23 mouse cellular contexts compared by ENCODE assay signal in the genomic region with DNA sequence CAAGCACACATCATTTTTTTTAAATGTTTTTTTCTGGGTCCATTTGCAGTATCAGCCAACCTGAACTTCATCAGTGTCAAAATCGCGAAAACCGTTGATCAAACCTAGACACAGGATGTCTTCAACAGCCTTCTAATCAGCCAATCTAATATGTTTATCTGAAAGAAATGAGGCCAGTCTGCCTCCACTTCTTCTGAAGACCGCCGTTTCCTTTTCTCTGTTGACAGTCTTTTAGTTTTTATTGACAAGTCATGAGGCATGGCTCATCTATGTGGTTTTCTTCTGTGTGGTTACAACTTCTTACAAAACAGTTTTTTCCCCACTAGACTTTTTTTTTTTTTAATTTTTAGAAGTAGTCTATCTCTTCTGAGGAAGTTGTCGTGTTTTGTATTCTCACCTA.
A peak's percentile ranks its signal among the peaks of the same experiment; 100 is the strongest.
DNase-seq lines count a peak whose midpoint lies in the region; ATAC-seq lines count a peak whose summit lies in the region.
"Had no signal": no experiment of that assay in that cellular context is flagged by ENCODE, and none has a peak within 500 bp of the region (broad histone marks: within the 10 kb centered on the region; RNA-seq: fewer than 3 reads in every experiment).

No protein-coding gene starts in this region.

- no peak for ATAC-seq in midbrain, embryonic 11.5 days (ENCODE audit: low FRiP score)
- no peak for ATAC-seq in midbrain, embryonic 15.5 days (replicated peaks)
- ATAC-seq in activated CD4-positive, CD25-positive, alpha-beta regulatory T cell, adult 4 months, result peak; percentile 83
- peak; percentile 59 for ATAC-seq in megakaryocyte progenitor cell, adult 5-6 weeks (replicated peaks; ENCODE audit: poor library complexity)
- ATAC-seq: forebrain, embryonic 16.5 days; midbrain, embryonic 16.5 days had no signal

- no peaks in the 10 kb centered on the region for H3K36me3 ChIP-seq in midbrain, embryonic 11.5 days (ENCODE audit: control insufficient read depth, insufficient read depth, low read length)
- no peaks in the 10 kb centered on the region for H3K36me3 ChIP-seq in midbrain, embryonic 15.5 days (replicated peaks)
- H3K36me3 ChIP-seq: embryonic facial prominence, embryonic 15.5 days; hindbrain, embryonic 12.5 days; liver, embryonic 13.5 days had no signal

- H3K27ac ChIP-seq in midbrain, embryonic 11.5 days (ENCODE audit: low read depth, low read length), result no peak overlapping the region
- H3K27ac ChIP-seq in midbrain, embryonic 15.5 days, result no peak overlapping the region
- H3K27ac ChIP-seq: embryonic facial prominence, embryonic 15.5 days; hindbrain, embryonic 12.5 days; liver, embryonic 13.5 days had no signal

- intact Hi-C loops in left cerebral cortex, postnatal 14 days (cut with DNase I), result no loop called here

- no peak overlapping the region for H3K4me3 ChIP-seq in midbrain, embryonic 11.5 days (ENCODE audit: low read depth, low read length)
- no peak overlapping the region for H3K4me3 ChIP-seq in midbrain, embryonic 15.5 days
- H3K4me3 ChIP-seq: embryonic facial prominence, embryonic 15.5 days; hindbrain, embryonic 12.5 days; liver, embryonic 13.5 days; megakaryocyte, embryonic 14.5 days had no signal

- DNase-seq in midbrain, embryonic 11.5 days (ENCODE audit: low spot score, missing footprints), result peak; percentile 17
- DNase-seq in right cerebral cortex, adult 2 months (ENCODE audit: low spot score in 2 of 2), result no peak
- DNase-seq in testis, postnatal 14 days (ENCODE audit: low spot score), result no peak
- no peak for DNase-seq in left cerebral cortex, postnatal 14 days (ENCODE audit: low spot score in 2 of 2)
- DNase-seq: adrenal gland, postnatal 36 days; cerebellum, postnatal 25 days; gastrocnemius, postnatal 10 days; heart, adult 18-20 months; kidney, adult 18-20 months; layer of hippocampus, adult 9-11 months; liver, embryonic 13.5 days; lung, adult 2 months; lung, postnatal 14 days; right cerebral cortex, postnatal 14 days; thymus, postnatal 25 days had no signal

- no peak overlapping the region for H3K9ac ChIP-seq in midbrain, embryonic 11.5 days (ENCODE audit: low read length)
- H3K9ac ChIP-seq in midbrain, embryonic 15.5 days, result no peak overlapping the region
- H3K9ac ChIP-seq: embryonic facial prominence, embryonic 15.5 days; hindbrain, embryonic 12.5 days; liver, embryonic 13.5 days had no signal

- no peaks in the 10 kb centered on the region for H3K27me3 ChIP-seq in midbrain, embryonic 11.5 days (ENCODE audit: control insufficient read depth, insufficient read depth, low read length)
- no peaks in the 10 kb centered on the region for H3K27me3 ChIP-seq in midbrain, embryonic 15.5 days (replicated peaks)
- H3K27me3 ChIP-seq: embryonic facial prominence, embryonic 15.5 days; hindbrain, embryonic 12.5 days; liver, embryonic 13.5 days had no signal

- H3K4me2 ChIP-seq in midbrain, embryonic 11.5 days, result no peak overlapping the region
- no peak overlapping the region for H3K4me2 ChIP-seq in midbrain, embryonic 15.5 days
- H3K4me2 ChIP-seq: embryonic facial prominence, embryonic 15.5 days; hindbrain, embryonic 12.5 days; liver, embryonic 13.5 days had no signal

- peaks cover 6% of the 10 kb centered on the region; the same call in 1 of the 2 replicates for H3K4me1 ChIP-seq in midbrain, embryonic 11.5 days (ENCODE audit: control insufficient read depth, insufficient read depth, low read length)
- H3K4me1 ChIP-seq in midbrain, embryonic 15.5 days, result peaks cover 6% of the 10 kb centered on the region; the same call in 1 of the 2 replicates

- H3K9me3 ChIP-seq in midbrain, embryonic 11.5 days (ENCODE audit: control insufficient read depth, low read length), result no peaks in the 10 kb centered on the region
- no peaks in the 10 kb centered on the region for H3K9me3 ChIP-seq in midbrain, embryonic 15.5 days
- H3K9me3 ChIP-seq: embryonic facial prominence, embryonic 15.5 days; hindbrain, embryonic 12.5 days; liver, embryonic 13.5 days; megakaryocyte, embryonic 14.5 days had no signal

- 91% methylated on average over 6 of the region's 6 CpGs for WGBS in midbrain, embryonic 11.5 days
- 92% methylated on average over 6 of the region's 6 CpGs for WGBS in midbrain, embryonic 15.5 days

Comparison
In these comparisons a context has a peak if more than half of its experiments do, and no peak if none do; other contexts are left out.
1. ATAC-seq: peak in activated CD4-positive, CD25-positive, alpha-beta regulatory T cell, adult 4 months (single experiment) and megakaryocyte progenitor cell, adult 5-6 weeks (single experiment); none in midbrain, embryonic 11.5 days (single experiment) and midbrain, embryonic 15.5 days (single experiment).